Mouse (Mus musculus) cerebellum, postnatal 36 days (tissue): ENCODE results near the gene Vmn2r102.

Source experiments
- DNase-seq, 2 experiments: peaks; one replicate each; pipeline ENCODE4 v3.0.0; 2021 to 2022; ENCODE audit warnings: mixed read lengths in 2 of 2

Vmn2r102 gene

DNA sequence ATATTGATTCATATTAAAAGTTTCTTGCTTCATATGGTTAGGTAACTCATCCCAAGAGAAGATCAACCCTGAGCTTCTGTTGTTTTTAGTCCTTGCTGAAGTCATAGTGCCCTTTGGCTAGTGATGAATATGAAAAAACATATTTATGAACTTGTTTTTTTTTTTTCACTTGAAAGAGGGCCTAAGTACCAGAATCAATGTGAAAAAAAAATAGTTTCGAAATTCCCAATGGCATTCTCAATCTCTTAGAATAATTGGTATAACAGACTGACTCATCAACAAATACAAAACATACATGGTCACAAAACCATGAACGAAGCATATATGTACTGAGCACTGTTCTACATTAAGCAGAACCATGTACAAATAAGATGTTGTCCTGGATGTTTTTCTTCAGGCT lies at the start of gene Vmn2r102:
Vmn2r102 (plus strand) TSS at position 301 of the 400 bp plus-strand sequence.
- DNase-seq: no peak

DNA sequence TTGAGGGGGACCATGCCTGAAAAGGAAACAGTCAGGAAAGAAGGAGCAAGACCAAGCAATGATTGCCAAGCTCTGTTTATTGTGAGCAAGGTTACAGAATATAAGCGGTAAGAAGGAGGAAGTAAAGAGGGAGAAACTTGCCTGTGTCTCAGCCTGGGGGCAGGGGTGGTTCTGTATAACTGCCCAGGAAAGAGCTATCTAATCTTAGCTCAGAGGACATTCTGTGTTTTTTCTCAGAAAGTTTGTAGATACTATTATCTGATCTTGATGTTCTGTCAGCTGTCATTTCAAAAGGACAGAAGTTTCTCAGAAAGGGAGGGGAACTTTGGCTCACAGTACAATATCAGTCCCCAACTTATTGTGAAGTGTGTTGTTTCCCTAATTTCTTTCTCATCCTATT lies 30.8 kb upstream of the Vmn2r102 start:
- no peak for DNase-seq

DNA sequence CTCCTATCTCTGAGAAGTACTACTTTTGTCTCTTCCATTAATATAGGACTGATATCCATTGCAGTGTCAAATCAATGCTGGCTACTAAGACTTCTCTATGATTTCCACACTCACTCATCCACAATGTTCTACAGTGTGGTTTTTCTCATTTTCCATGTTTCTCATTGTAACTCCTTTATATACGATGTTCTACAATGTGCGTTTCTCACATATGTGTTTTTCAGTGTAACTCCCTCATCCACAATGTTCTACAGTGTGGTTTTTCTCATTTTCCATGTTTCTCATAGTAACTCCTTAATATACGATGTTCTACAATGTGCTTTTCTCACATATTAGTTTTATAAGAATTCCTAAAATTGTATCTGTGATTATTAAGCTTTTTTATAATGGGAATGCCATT lies 1.7 kb upstream of the Vmn2r102 start:
- no peak for DNase-seq

DNA sequence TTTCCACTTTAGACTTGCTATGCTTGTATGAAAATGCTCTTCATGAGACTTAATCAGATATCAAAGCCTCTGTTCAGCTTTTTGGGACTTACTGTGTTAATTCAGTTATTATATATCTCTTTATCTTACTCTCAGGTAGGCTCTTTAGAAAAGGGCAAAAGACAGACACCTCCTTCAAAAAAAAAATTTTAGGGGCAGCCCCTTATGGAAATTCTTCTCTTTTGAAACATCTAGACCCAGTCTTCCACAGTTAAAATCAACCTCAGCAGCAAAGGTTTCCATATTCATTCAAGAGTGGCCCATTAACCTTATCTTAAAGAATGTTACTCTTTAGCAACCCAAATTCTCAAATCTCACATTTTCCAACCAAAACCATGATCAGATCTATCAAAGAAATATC lies 31.9 kb downstream of the Vmn2r102 start:
- no peak for DNase-seq
